Mouse (Mus musculus) E14TG2a.4 (cell line): Measurements from ENCODE around the gene Apopt1.

ENCODE experiments used
- H3K27me3 ChIP-seq: 2 replicates; pipeline ENCODE4 v1.6.1; 2014; ENCODE audit warnings: low read length, control low read depth; ENCODE audit not compliant: insufficient read depth
- H3K36me3 ChIP-seq: 2 replicates; pipeline ENCODE4 v1.6.1; 2014; ENCODE audit warnings: low read length, control low read depth; ENCODE audit not compliant: insufficient read depth
- H3K4me1 ChIP-seq: replicated peaks from 2 replicates; pipeline ENCODE4 v1.6.1; 2014; ENCODE audit warnings: low read depth, low read length, control low read depth
- H3K4me3 ChIP-seq: replicated peaks from 2 replicates; pipeline ENCODE4 v1.5.1; 2014; ENCODE audit warnings: mild to moderate bottlenecking, low read length
- H3K9me3 ChIP-seq: 2 replicates; pipeline ENCODE4 v1.6.1; 2014; ENCODE audit warnings: low read length, control low read depth
- CTCF ChIP-seq: conservative IDR thresholded peaks from 2 replicates; pipeline ENCODE4 v1.5.1; 2014; ENCODE audit warnings: low read length
- NANOG ChIP-seq: IDR thresholded peaks from 2 replicates; pipeline ENCODE4 v1.6.1; 2014; ENCODE audit warnings: borderline replicate concordance, low read length, mixed read lengths
- POU5F1 ChIP-seq: IDR thresholded peaks from 2 replicates; pipeline ENCODE4 v1.6.1; 2014; ENCODE audit warnings: low read length, borderline replicate concordance

The Apopt1 gene

GRCm38 (mm10) chr12:111794526-111795179 is 81.6 kb downstream of the Apopt1 start:
- H3K4me1 ChIP-seq = peaks cover 60% of the 10 kb centered on the region
- no peaks in the 10 kb centered on the region for H3K27me3 ChIP-seq
- no peaks in the 10 kb centered on the region for H3K9me3 ChIP-seq
- peak overlapping the region; percentile 20; the same call in 1 of the 2 replicates for H3K4me3 ChIP-seq
- peaks cover 89% of the 10 kb centered on the region for H3K36me3 ChIP-seq
- no peak for TF ChIP-seq NANOG

GRCm38 (mm10) chr12:111795180-111795895 is 82.3 kb downstream of the Apopt1 start:
- Histone ChIP-seq H3K4me3 (peak overlapping the region; percentile 60), H3K9me3 (no peaks in the 10 kb centered on the region), H3K27me3 (no peaks in the 10 kb centered on the region), H3K36me3 (peaks cover 87% of the 10 kb centered on the region), H3K4me1 (peaks cover 58% of the 10 kb centered on the region)
- TF ChIP-seq CTCF (no peak), NANOG (no peak), POU5F1 (no peak)

GRCm38 (mm10) chr12:111797251-111797650 is 84.2 kb downstream of the Apopt1 start:
- H3K36me3 ChIP-seq = peaks cover 87% of the 10 kb centered on the region
- no peaks in the 10 kb centered on the region for H3K9me3 ChIP-seq
- H3K4me1 ChIP-seq = peaks cover 57% of the 10 kb centered on the region
- TF ChIP-seq CTCF (no peak), NANOG (no peak), POU5F1 (no peak)
- H3K27me3 ChIP-seq = no peaks in the 10 kb centered on the region
- peak overlapping the region; percentile 35 for H3K4me3 ChIP-seq

DNA sequence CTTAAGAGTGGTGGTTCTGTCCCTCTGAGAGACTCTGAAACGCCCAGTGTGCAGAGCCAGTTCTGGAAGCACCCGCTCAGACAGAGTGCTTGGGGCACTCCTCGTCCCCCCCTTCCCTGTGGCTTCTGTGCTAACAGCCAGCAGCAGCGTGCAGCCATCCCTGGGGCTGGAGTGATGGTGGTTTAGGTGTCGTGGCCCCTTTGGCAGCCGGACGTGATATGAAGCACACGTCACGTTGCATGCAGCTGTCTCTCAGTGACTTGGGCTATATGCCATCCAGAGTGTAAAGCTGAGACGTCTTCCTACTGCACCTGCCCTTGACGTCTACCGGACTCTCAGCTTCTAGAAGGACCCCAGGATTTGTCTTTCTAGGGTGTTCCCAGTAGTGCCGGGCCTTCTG is 85.4 kb downstream of the Apopt1 start:
- TF ChIP-seq NANOG = no peak
- no peak for TF ChIP-seq CTCF
- no peak for TF ChIP-seq POU5F1
- H3K4me3 ChIP-seq = no peak overlapping the region
- H3K4me1 ChIP-seq = peaks cover 56% of the 10 kb centered on the region
- H3K27me3 ChIP-seq = no peaks in the 10 kb centered on the region
- peaks cover 88% of the 10 kb centered on the region for H3K36me3 ChIP-seq
- H3K9me3 ChIP-seq = no peaks in the 10 kb centered on the region

DNA sequence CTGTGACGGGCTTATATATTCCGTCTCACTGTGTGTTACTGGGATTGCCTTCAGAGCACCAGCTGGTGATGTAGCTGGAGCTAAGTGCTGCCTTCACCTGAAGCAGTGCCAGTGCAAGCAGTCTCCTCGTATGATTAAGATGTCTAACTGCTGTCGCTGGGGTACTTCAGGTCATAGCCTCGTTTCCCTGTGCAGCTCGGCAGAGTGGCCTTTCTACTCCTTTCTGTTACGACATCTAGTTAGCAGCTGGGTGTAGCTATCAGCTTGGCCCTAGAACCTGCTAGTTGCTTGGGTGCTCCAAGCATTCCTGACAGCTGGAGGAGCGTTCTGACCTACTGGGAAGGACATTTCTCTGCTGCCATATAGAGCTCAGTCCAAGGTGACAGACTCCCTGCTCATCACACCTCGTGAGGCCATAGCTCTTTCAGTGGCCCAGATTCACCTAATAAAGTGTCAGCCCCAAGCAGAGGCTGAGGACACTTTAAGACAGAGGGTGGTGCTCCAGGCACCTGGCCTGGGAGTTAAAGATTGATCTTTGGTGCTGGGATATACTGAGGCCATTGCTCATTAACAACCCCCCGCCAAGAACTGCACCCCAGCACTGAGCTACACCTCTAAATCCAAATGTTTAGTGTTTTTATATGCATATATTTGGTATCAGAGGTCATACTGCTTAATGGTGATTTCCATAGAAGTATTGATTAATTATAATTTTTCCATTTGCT is 87.6 kb downstream of the Apopt1 start:
- no peaks in the 10 kb centered on the region for H3K27me3 ChIP-seq
- peaks cover 42% of the 10 kb centered on the region for H3K4me1 ChIP-seq
- no peaks in the 10 kb centered on the region for H3K9me3 ChIP-seq
- peaks cover 93% of the 10 kb centered on the region for H3K36me3 ChIP-seq
- TF ChIP-seq CTCF (no peak), POU5F1 (no peak), NANOG (no peak)
- no peak overlapping the region for H3K4me3 ChIP-seq

- Histone ChIP-seq H3K9me3 (no peaks in the 10 kb centered on the region), H3K27me3 (no peaks in the 10 kb centered on the region), H3K4me3 (no peak overlapping the region), H3K36me3 (peaks cover 97% of the 10 kb centered on the region), H3K4me1 (peaks cover 39% of the 10 kb centered on the region)
- TF ChIP-seq POU5F1 (no peak), NANOG (no peak), CTCF (no peak)
These were observed 90.5 kb downstream of the Apopt1 start for GRCm38 (mm10) chr12:111803538-111803937.
